Mouse (Mus musculus) heart, postnatal 0 days (tissue): ENCODE data around the gene Adamts20.

Experiments used
- CTCF ChIP-seq: IDR thresholded peaks from 2 replicates; pipeline ENCODE4 v1.5.1; 2016; ENCODE audit warnings: antibody characterized with exemption, control low read depth, low read depth
- EP300 ChIP-seq: IDR thresholded peaks from 2 replicates; pipeline ENCODE4 v1.6.1; 2016; ENCODE audit warnings: antibody characterized with exemption, low read depth

- TF ChIP-seq CTCF (no peak), EP300 (no peak)
Observed at GRCm38 (mm10) chr15:94255538-94255937, 209.7 kb downstream of the Adamts20 start.
